Mouse (Mus musculus) liver, adult 2 months (tissue): Measurements from ENCODE around the gene Uts2.

ENCODE experiments used
- CTCF ChIP-seq: fragments of 200-500 bp; IDR thresholded peaks from 2 replicates; pipeline ENCODE4 v1.5.1; 2011; ENCODE audit warnings: low read depth, low read length, control low read depth
- POLR2A ChIP-seq: fragments of 200-500 bp; IDR thresholded peaks from 2 replicates; pipeline ENCODE4 v1.6.1; 2011; ENCODE audit warnings: low read length, control low read depth; ENCODE audit not compliant: insufficient read depth; ENCODE audit errors: extremely low read depth

DNA sequence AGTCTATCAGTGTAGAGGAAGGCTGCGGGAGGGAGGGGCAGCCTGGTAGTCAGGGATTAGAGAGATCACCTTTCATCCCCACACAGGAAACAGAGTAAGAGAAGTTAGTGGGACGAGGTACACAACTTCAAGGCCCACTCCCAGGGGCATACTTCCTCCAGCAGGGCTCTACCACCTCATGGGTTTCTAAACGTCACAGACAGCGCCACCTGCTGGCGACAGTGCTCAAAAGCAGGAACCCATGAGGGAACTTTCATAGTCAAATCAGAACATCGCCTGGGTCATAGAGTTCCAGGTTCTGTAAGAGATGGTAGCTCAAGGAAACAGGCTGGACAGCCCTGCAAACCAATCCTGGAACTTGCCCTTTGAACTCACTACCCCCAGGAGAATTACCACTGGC, 6.7 kb upstream of the Uts2 start:
- TF ChIP-seq CTCF (peak; percentile 56), POLR2A (no peak)
